Mouse (Mus musculus): ENCODE measurements at regions not wholly inside any gene's neighbourhood (a gene's known extent, or its start where the extent isn't known, plus 50 kb on each side); places are given as distances from the start of the nearest gene placed in this dataset.

DNA sequence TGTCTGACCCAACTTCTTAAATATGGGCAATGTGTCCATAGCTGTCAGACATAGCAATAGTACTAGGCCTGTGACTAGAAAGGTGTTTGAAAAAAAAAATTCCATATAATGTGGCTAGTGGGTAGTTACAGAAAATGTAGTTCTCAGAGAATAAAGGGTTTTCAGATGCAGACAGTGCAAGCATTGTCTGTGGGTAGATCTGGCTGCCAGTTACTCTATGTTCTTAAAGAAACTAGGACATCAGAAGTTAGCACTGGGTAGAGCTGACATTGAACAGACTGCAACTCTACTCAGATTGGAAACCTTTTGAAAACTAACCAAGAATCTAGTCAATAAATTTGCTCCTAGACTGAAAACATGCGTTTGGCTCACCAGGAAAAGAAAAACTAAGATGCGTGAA, 154.5 kb upstream of the Negr1 start:
- intact Hi-C loops (cut with DNase I) = no loop called here
- DNase-seq = no peak

DNA sequence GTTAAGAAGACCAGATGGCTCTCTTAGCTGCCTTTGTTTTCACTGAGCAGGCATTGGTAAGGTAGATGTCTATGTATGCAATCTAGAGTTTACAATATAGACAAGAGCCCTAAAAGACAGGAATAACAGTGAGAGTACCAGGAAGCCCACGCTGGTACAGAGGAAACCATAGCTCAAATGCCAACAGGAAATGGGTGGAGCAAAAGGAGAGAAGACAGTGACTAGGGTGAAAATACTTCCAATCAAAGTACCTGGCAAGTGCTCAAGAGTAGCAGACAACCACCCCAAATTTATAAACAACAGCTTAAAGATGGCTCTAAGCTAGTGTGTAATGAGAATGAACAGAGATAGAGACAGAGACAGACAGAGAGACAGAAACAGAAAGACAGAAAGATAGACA, 151.5 kb upstream of the Negr1 start:
- no peak for DNase-seq
- intact Hi-C loops (cut with DNase I) = no loop called here

DNA sequence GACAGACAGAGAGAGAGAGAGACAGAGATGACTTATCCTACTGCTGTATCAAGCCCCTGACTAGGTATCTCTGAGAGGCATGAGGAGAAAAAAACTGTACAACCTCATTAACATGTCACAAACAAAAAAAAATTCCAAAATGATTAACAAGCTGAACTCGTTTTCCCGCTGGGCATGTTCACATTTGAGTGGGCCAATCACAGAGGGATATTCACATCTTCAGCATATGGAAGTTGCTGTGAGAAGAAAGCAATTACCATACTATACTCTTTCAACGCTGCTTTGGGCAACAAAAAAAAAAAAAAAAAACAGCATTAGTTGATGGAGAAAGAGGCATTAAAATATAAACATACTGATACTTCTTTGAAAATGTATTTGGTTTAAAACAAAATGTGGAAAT, 148.8 kb upstream of the Negr1 start:
- intact Hi-C loops (cut with DNase I) = no loop called here
- DNase-seq = no peak

- intact Hi-C loops (cut with DNase I) = no loop called here
- DNase-seq = no peak
These were observed 146.9 kb upstream of the Negr1 start for GRCm38 (mm10) chr3:156414431-156415427.

- intact Hi-C loops (cut with DNase I) = no loop called here
- no peak for DNase-seq
These were observed 143.5 kb upstream of the Negr1 start for GRCm38 (mm10) chr3:156418124-156418523.

GRCm38 (mm10) chr3:156423100-156423499, 138.5 kb upstream of the Negr1 start:
- DNase-seq = no peak
- intact Hi-C loops (cut with DNase I) = no loop called here

- intact Hi-C loops (cut with DNase I) = no loop called here
- DNase-seq = no peak
These were observed 106.6 kb upstream of the Negr1 start for GRCm38 (mm10) chr3:156455042-156455441.

GRCm38 (mm10) chr3:156463299-156463698, 98.3 kb upstream of the Negr1 start:
- intact Hi-C loops (cut with DNase I) = no loop called here
- DNase-seq = no peak

GRCm38 (mm10) chr3:156465601-156466000, 96.0 kb upstream of the Negr1 start:
- DNase-seq = no peak
- intact Hi-C loops (cut with DNase I) = no loop called here

GRCm38 (mm10) chr3:156472665-156473064, 88.9 kb upstream of the Negr1 start:
- intact Hi-C loops (cut with DNase I) = no loop called here
- no peak for DNase-seq
